ENCODE assay signal across 8 mouse cellular contexts in the genomic region with DNA sequence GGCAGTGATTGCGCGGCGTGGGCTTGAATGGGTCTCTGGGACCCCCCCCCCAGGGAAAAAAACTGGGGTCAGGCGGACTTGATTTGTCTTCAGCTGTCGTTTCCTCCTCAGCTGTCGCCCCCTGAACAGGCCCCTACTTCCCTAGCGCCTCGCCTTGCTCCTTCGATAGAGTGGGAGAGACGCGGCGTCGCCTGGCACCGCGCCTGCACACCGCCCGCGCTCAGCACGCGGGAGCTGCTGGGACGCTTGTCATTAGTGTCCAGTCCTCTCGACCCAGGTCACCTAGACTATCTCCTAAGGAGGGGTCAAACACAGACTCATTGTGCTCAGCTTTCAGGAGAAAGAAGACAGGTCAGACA. TPM values are rescaled to one million over a fixed set of nuclear protein-coding genes. Genes with fewer than 3 reads are reported as not detected.
DNase-seq lines count a peak whose midpoint lies in the region; ATAC-seq and TF ChIP-seq lines count a peak whose summit lies in the region.

No protein-coding gene starts in this region.

- H3K4me1 ChIP-seq in heart, embryonic 14.5 days (ENCODE audit: control insufficient read depth in 2 of 2, insufficient read depth in 2 of 2, low read length in 2 of 2): peaks cover 52 to 78% of the 10 kb centered on the region in 2 experiments
- H3K4me1 ChIP-seq in kidney, postnatal 0 days (replicated peaks; ENCODE audit: insufficient read depth, low read length): peaks cover 27% of the 10 kb centered on the region
- peaks cover 63% of the 10 kb centered on the region for H3K4me1 ChIP-seq in lung, embryonic 15.5 days

- peak; percentile 22 to 32 for DNase-seq in urinary bladder, adult 18-20 months (ENCODE audit: low spot score in 2 of 2)
- DNase-seq in urinary bladder, postnatal 10 days (ENCODE audit: low spot score): no peak
- peak; percentile 76 for DNase-seq in embryo, embryonic 10.5 days (ENCODE audit: low spot score)
- DNase-seq in kidney, postnatal 0 days (ENCODE audit: low spot score): peak; percentile 74
- peak; percentile 86 for DNase-seq in retina, postnatal 1 day

- H3K27ac ChIP-seq in heart, embryonic 14.5 days (replicated peaks in 1 of 2; ENCODE audit: control insufficient read depth in 1 of 2, insufficient read depth in 1 of 2, low read depth in 2 of 2, low read length in 2 of 2): peak overlapping the region; percentile 88
- H3K27ac ChIP-seq in kidney, postnatal 0 days: peak overlapping the region; percentile 94
- peak overlapping the region; percentile 94 for H3K27ac ChIP-seq in lung, embryonic 15.5 days

- no peaks in the 10 kb centered on the region for H3K9me3 ChIP-seq in heart, embryonic 14.5 days (ENCODE audit: control insufficient read depth, low read length)
- H3K9me3 ChIP-seq in kidney, postnatal 0 days (replicated peaks; ENCODE audit: low read length): no peaks in the 10 kb centered on the region
- no peaks in the 10 kb centered on the region for H3K9me3 ChIP-seq in lung, embryonic 15.5 days

- H3K4me3 ChIP-seq in heart, embryonic 14.5 days (ENCODE audit: control insufficient read depth in 1 of 2, insufficient read depth in 1 of 2, low read depth in 1 of 2, low read length in 2 of 2): peak overlapping the region; percentile 66 to 79
- H3K4me3 ChIP-seq in kidney, postnatal 0 days (replicated peaks; ENCODE audit: low read depth, low read length): peak overlapping the region; percentile 73
- peak overlapping the region; percentile 81 for H3K4me3 ChIP-seq in lung, embryonic 15.5 days

- TF ChIP-seq CTCF in kidney, postnatal 0 days (IDR thresholded peaks at IDR 0.05; ENCODE audit: low read depth): no peak

- peak overlapping the region; percentile 86 for H3K9ac ChIP-seq in heart, embryonic 14.5 days (ENCODE audit: low read length)
- peak overlapping the region; percentile 90 for H3K9ac ChIP-seq in kidney, postnatal 0 days (ENCODE audit: low read depth, low read length)
- peak overlapping the region; percentile 88 for H3K9ac ChIP-seq in lung, embryonic 15.5 days

- H3K36me3 ChIP-seq in heart, embryonic 14.5 days (ENCODE audit: control insufficient read depth, insufficient read depth, low read length): peaks cover 12% of the 10 kb centered on the region
- H3K36me3 ChIP-seq in kidney, postnatal 0 days (ENCODE audit: insufficient read depth, low read length): no peaks in the 10 kb centered on the region
- 0 out of 2 replicates have a peak, but pooled peaks cover 3% of the 10 kb centered on the region for H3K36me3 ChIP-seq in lung, embryonic 15.5 days

- no peaks in the 10 kb centered on the region for H3K27me3 ChIP-seq in heart, embryonic 14.5 days (ENCODE audit: control insufficient read depth, insufficient read depth, low read length)
- H3K27me3 ChIP-seq in kidney, postnatal 0 days (ENCODE audit: insufficient read depth, low read length): no peaks in the 10 kb centered on the region
- H3K27me3 ChIP-seq in lung, embryonic 15.5 days: no peaks in the 10 kb centered on the region

- WGBS in heart, embryonic 14.5 days: under 1% methylated on average over 21 of the region's 22 CpGs
- WGBS in kidney, postnatal 0 days: under 1% methylated on average over 22 of the region's 22 CpGs
- 2% methylated on average over 22 of the region's 22 CpGs for WGBS in lung, embryonic 15.5 days

- peak overlapping the region; percentile 69 for H3K4me2 ChIP-seq in heart, embryonic 14.5 days (ENCODE audit: low read length)
- H3K4me2 ChIP-seq in kidney, postnatal 0 days (ENCODE audit: low read length): peak overlapping the region; percentile 92
- H3K4me2 ChIP-seq in lung, embryonic 15.5 days: peak overlapping the region; percentile 69

- ATAC-seq in heart, embryonic 14.5 days (ENCODE audit: insufficient number of reproducible peaks, insufficient read depth, low FRiP score, low read depth): no peak
- ATAC-seq in kidney, postnatal 0 days (replicated peaks; ENCODE audit: low FRiP score, low read depth): no peak
- peak; percentile 26; the same call in 1 of the 2 replicates for ATAC-seq in lung, embryonic 15.5 days (ENCODE audit: borderline replicate concordance, extremely low read depth, low FRiP score, low TSS enrichment)
- ATAC-seq in megakaryocyte progenitor cell, adult 5-6 weeks (replicated peaks; ENCODE audit: poor library complexity): no peak

RNA-seq across cellular contexts. Expression of a gene that starts 0.9 kb away (rescaled TPM):
- polyA plus RNA-seq in heart, embryonic 14.5 days (2014; fragmentation: Nextera tagmentation; extraction: Ambion mirVana): 71.8 and 75.7 TPM in 2 replicates
- polyA plus RNA-seq in kidney, postnatal 0 days (2015; fragmentation: Nextera tagmentation; extraction: Ambion mirVana): 137 and 145 TPM in 2 replicates
- 109 and 111 TPM in 2 replicates for polyA plus RNA-seq in lung, embryonic 15.5 days (2015; fragmentation: Nextera tagmentation; extraction: Ambion mirVana)
- total RNA-seq in megakaryocyte progenitor cell, adult 5-6 weeks (2015): 31.8 and 35.0 TPM in 2 replicates
- total RNA-seq in megakaryocyte progenitor cell, adult 5-6 weeks (2017): 20.7 and 25.8 TPM in 2 replicates

RNA-seq across cellular contexts. Expression of a gene that starts 6.1 kb away (rescaled TPM):
- polyA plus RNA-seq in heart, embryonic 14.5 days (2014; fragmentation: Nextera tagmentation; extraction: Ambion mirVana): 50.4 and 52.4 TPM in 2 replicates
- polyA plus RNA-seq in kidney, postnatal 0 days (2015; fragmentation: Nextera tagmentation; extraction: Ambion mirVana): 31.0 and 32.9 TPM in 2 replicates
- 47.2 and 47.6 TPM in 2 replicates for polyA plus RNA-seq in lung, embryonic 15.5 days (2015; fragmentation: Nextera tagmentation; extraction: Ambion mirVana)
- 0.59 and 2.1 TPM in 2 replicates for total RNA-seq in megakaryocyte progenitor cell, adult 5-6 weeks (2015)
- 1.2 and 2.7 TPM in 2 replicates for total RNA-seq in megakaryocyte progenitor cell, adult 5-6 weeks (2017)
